Mouse (Mus musculus): ENCODE data around the gene Gm11034.

Gene Gm11034

GRCm38 (mm10) chr8:72210710-72211109 is 2.7 kb downstream of the Gm11034 start:
- DNase-seq (ENCODE audit: low spot score), result no peak

GRCm38 (mm10) chr8:72210222-72210621 is 3.2 kb downstream of the Gm11034 start:
- DNase-seq (ENCODE audit: low spot score), result no peak

GRCm38 (mm10) chr8:72208582-72208981 is 4.9 kb downstream of the Gm11034 start:
- DNase-seq (ENCODE audit: low spot score), result no peak

- DNase-seq (ENCODE audit: low spot score), result no peak
These were observed 15.4 kb downstream of the Gm11034 start for GRCm38 (mm10) chr8:72197997-72198396.

- DNase-seq (ENCODE audit: low spot score), result no peak
These were observed 21.4 kb downstream of the Gm11034 start for GRCm38 (mm10) chr8:72192065-72192464.

- DNase-seq (ENCODE audit: low spot score), result no peak
These were observed 23.3 kb downstream of the Gm11034 start for GRCm38 (mm10) chr8:72190215-72190539.

GRCm38 (mm10) chr8:72189417-72190214 is 23.8 kb downstream of the Gm11034 start, which contains the start of gene Hsh2d:
Hsh2d (plus strand) TSS chr8:72189638.
- peak; percentile 67 for DNase-seq (ENCODE audit: low spot score)

GRCm38 (mm10) chr8:72187793-72188331 is 25.6 kb downstream of the Gm11034 start:
- no peak for DNase-seq (ENCODE audit: low spot score)

- peak; percentile 15 for DNase-seq (ENCODE audit: low spot score)
These were observed 29.8 kb downstream of the Gm11034 start for GRCm38 (mm10) chr8:72183554-72184202.

- peak; percentile 75 for DNase-seq (ENCODE audit: low spot score)
These were observed 36.0 kb downstream of the Gm11034 start for GRCm38 (mm10) chr8:72177346-72177925.

- DNase-seq (ENCODE audit: low spot score), result no peak
These were observed 43.7 kb downstream of the Gm11034 start for GRCm38 (mm10) chr8:72169681-72170249.

GRCm38 (mm10) chr8:72169098-72169668 is 44.3 kb downstream of the Gm11034 start:
- DNase-seq (ENCODE audit: low spot score), result peak; percentile 77
